20 mouse cellular contexts compared by ENCODE assay signal in genomic region chr9:96685600-96686084, GRCm38 (mm10). TPM values are rescaled to one million over a fixed set of nuclear protein-coding genes. Genes with fewer than 3 reads are reported as not detected.
A peak's percentile ranks its signal among the peaks of the same experiment; 100 is the strongest.
DNase-seq lines count a peak whose midpoint lies in the region; ATAC-seq and TF ChIP-seq lines count a peak whose summit lies in the region.
"Had no signal": no experiment of that assay in that cellular context is flagged by ENCODE, and none has a peak within 500 bp of the region (broad histone marks: within the 10 kb centered on the region; RNA-seq: fewer than 3 reads in every experiment).

No protein-coding gene starts in this region.

- peaks cover 17% of the 10 kb centered on the region for H3K4me1 ChIP-seq in heart, embryonic 10.5 days
- H3K4me1 ChIP-seq in bone marrow, adult 2 months (ENCODE audit: control insufficient read depth, insufficient read depth, low read length), result no peaks in the 10 kb centered on the region

- DNase-seq in heart, embryonic 10.5 days (ENCODE audit: low spot score), result no peak
- DNase-seq in heart, postnatal 25 days (ENCODE audit: low spot score), result no peak
- DNase-seq in retina, postnatal 1 day, result peak; percentile 40
- DNase-seq in retina, embryonic 14.5 days (ENCODE audit: low spot score), result no peak
- DNase-seq in R1 (ENCODE audit: low read depth, low spot score), result peak; percentile 44
- no peak for DNase-seq in urinary bladder, postnatal 14 days (ENCODE audit: low spot score)
- DNase-seq: adrenal gland, adult 8-10 months; cerebellum, adult 18-20 months; cerebellum, adult 9-11 months; gastrocnemius, adult 2 months; gastrocnemius, postnatal 25 days; heart, postnatal 14 days had no signal

- TF ChIP-seq POLR2A in bone marrow, adult 2 months (IDR thresholded peaks at IDR 0.05; ENCODE audit: borderline replicate concordance, control insufficient read depth, low read depth, low read length), result no peak

- no peaks in the 10 kb centered on the region for H3K9me3 ChIP-seq in heart, embryonic 10.5 days
- H3K9me3 ChIP-seq: embryonic facial prominence, embryonic 10.5 days; G1E; hindbrain, embryonic 10.5 days; intestine, embryonic 15.5 days had no signal

- intact Hi-C loops in heart, postnatal 25 days (cut with DNase I), result no loop called here

- WGBS in heart, embryonic 10.5 days, result 88% methylated on average over 18 of the region's 18 CpGs
- 90% methylated on average over 18 of the region's 18 CpGs for WGBS in bone marrow, adult 2 months

- no peak for ATAC-seq in activated CD4-positive, CD25-positive, alpha-beta regulatory T cell, adult 4 months
- ATAC-seq: forebrain, embryonic 14.5 days; intestine, embryonic 15.5 days had no signal

- H3K36me3 ChIP-seq in heart, embryonic 10.5 days, result peaks cover 54% of the 10 kb centered on the region

- no peak for TF ChIP-seq CTCF in bone marrow, adult 2 months (IDR thresholded peaks at IDR 0.05; ENCODE audit: control insufficient read depth, insufficient read depth, low read length)

- no peak overlapping the region for H3K4me3 ChIP-seq in heart, embryonic 10.5 days
- H3K4me3 ChIP-seq in bone marrow, adult 2 months (replicated peaks; ENCODE audit: control insufficient read depth, low read depth, low read length), result no peak overlapping the region
- H3K4me3 ChIP-seq: embryonic facial prominence, embryonic 10.5 days; gastrocnemius, adult 2 months; hindbrain, embryonic 10.5 days; intestine, embryonic 15.5 days had no signal

- no peaks in the 10 kb centered on the region for H3K27me3 ChIP-seq in heart, embryonic 10.5 days (ENCODE audit: insufficient read depth, poor library complexity, severe bottlenecking)
- H3K27me3 ChIP-seq: intestine, embryonic 15.5 days had no signal

- 0 out of 2 replicates have a peak overlapping the region, but pooled peaks have one; percentile 29 for H3K27ac ChIP-seq in heart, embryonic 10.5 days
- H3K27ac ChIP-seq in bone marrow, adult 2 months (ENCODE audit: control insufficient read depth, insufficient read depth, low read depth, low read length, poor library complexity), result peak overlapping the region; percentile 20; the same call in 1 of the 2 replicates
- H3K27ac ChIP-seq: embryonic facial prominence, embryonic 10.5 days; gastrocnemius, adult 2 months; hindbrain, embryonic 10.5 days; hindbrain, embryonic 14.5 days; intestine, embryonic 15.5 days had no signal

RNA-seq across cellular contexts. Expression of gene Rasa2, which starts 54.2 kb away (rescaled TPM):
- 14.2 and 15.8 TPM in 2 replicates for polyA plus RNA-seq in heart, embryonic 10.5 days (2016; fragmentation: Nextera tagmentation; extraction: Ambion mirVana)
- 1 to 10 TPM; 5.5 to 6.0 TPM for total RNA-seq in heart, postnatal 25 days (2021)
- 5.2 and 5.6 TPM in 2 replicates for polyA plus RNA-seq in bone marrow, adult 2 months (2011; ENCODE audit: insufficient read depth, insufficient read length, low replicate concordance, missing spikeins)
- polyA plus RNA-seq in activated CD4-positive, CD25-positive, alpha-beta regulatory T cell, adult 4 months (2017; shearing (Covaris generic)), result 10 to 100 TPM; 36.2 to 36.7 TPM

Comparison
In these comparisons a context has a peak if more than half of its experiments do, and no peak if none do; other contexts are left out.
1. DNase-seq: peak in retina, postnatal 1 day (single experiment) and R1 (single experiment); none in heart, embryonic 10.5 days (single experiment), heart, postnatal 25 days (single experiment), retina, embryonic 14.5 days (single experiment) and urinary bladder, postnatal 14 days (single experiment).